Comparison of ENCODE assay signal across 13 mouse cellular contexts in genomic region chr3:36530345-36530744, GRCm38 (mm10). TPM values are rescaled to one million over a fixed set of nuclear protein-coding genes. Genes with fewer than 3 reads are reported as not detected.
A peak's percentile ranks its signal among the peaks of the same experiment; 100 is the strongest.
DNase-seq lines count a peak whose midpoint lies in the region; ATAC-seq lines count a peak whose summit lies in the region.
"Had no signal": no experiment of that assay in that cellular context is flagged by ENCODE, and none has a peak within 500 bp of the region (broad histone marks: within the 10 kb centered on the region; RNA-seq: fewer than 3 reads in every experiment).

No protein-coding gene starts in this region.

- peaks cover 19 to 29% of the 10 kb centered on the region in 2 experiments for H3K4me1 ChIP-seq in heart, embryonic 14.5 days (ENCODE audit: control insufficient read depth in 2 of 2, insufficient read depth in 2 of 2, low read length in 2 of 2)
- H3K4me1 ChIP-seq in midbrain, embryonic 13.5 days (replicated peaks): 0 out of 2 replicates have a peak, but pooled peaks cover 12% of the 10 kb centered on the region

- peak overlapping the region; percentile 78 to 82 for H3K27ac ChIP-seq in heart, embryonic 14.5 days (replicated peaks in 1 of 2; ENCODE audit: control insufficient read depth in 1 of 2, insufficient read depth in 1 of 2, low read depth in 2 of 2, low read length in 2 of 2)
- no peak overlapping the region for H3K27ac ChIP-seq in midbrain, embryonic 13.5 days
- H3K27ac ChIP-seq: embryonic facial prominence, embryonic 13.5 days; hindbrain, embryonic 13.5 days; limb, embryonic 10.5 days had no signal

- H3K27me3 ChIP-seq in heart, embryonic 14.5 days (ENCODE audit: control insufficient read depth, insufficient read depth, low read length): no peaks in the 10 kb centered on the region
- H3K27me3 ChIP-seq in midbrain, embryonic 13.5 days: peaks cover 14% of the 10 kb centered on the region; the same call in 1 of the 2 replicates

- no peak overlapping the region for H3K9ac ChIP-seq in heart, embryonic 14.5 days (ENCODE audit: low read length)
- no peak overlapping the region for H3K9ac ChIP-seq in midbrain, embryonic 13.5 days (replicated peaks)
- H3K9ac ChIP-seq: embryonic facial prominence, embryonic 13.5 days; hindbrain, embryonic 13.5 days had no signal

- H3K36me3 ChIP-seq in heart, embryonic 14.5 days (ENCODE audit: control insufficient read depth, insufficient read depth, low read length): no peaks in the 10 kb centered on the region
- no peaks in the 10 kb centered on the region for H3K36me3 ChIP-seq in midbrain, embryonic 13.5 days
- H3K36me3 ChIP-seq: embryonic facial prominence, embryonic 13.5 days; hindbrain, embryonic 13.5 days; limb, embryonic 10.5 days had no signal

- no peak overlapping the region for H3K4me3 ChIP-seq in heart, embryonic 14.5 days (ENCODE audit: control insufficient read depth in 1 of 2, insufficient read depth in 1 of 2, low read depth in 1 of 2, low read length in 2 of 2)
- no peak overlapping the region for H3K4me3 ChIP-seq in midbrain, embryonic 13.5 days (replicated peaks)
- H3K4me3 ChIP-seq: embryonic facial prominence, embryonic 13.5 days; hindbrain, embryonic 13.5 days; limb, embryonic 10.5 days had no signal

- peak; percentile 7 for DNase-seq in ovary, postnatal 14 days (ENCODE audit: low spot score)
- no peak for DNase-seq in ovary, postnatal 36 days (ENCODE audit: low spot score)
- DNase-seq in lung, adult 18-20 months: peak; percentile 34 to 43
- peak; percentile 80 for DNase-seq in telencephalon, adult 2 months (ENCODE audit: low read depth, low spot score)
- no peak for DNase-seq in thymus, postnatal 0 days (ENCODE audit: low spot score)
- DNase-seq in spleen, postnatal 14 days (ENCODE audit: low spot score in 2 of 2): no peak
- DNase-seq: thymus, adult 18-20 months had no signal

- peak overlapping the region; percentile 37 for H3K4me2 ChIP-seq in heart, embryonic 14.5 days (ENCODE audit: low read length)
- no peak overlapping the region for H3K4me2 ChIP-seq in midbrain, embryonic 13.5 days (replicated peaks)
- H3K4me2 ChIP-seq: embryonic facial prominence, embryonic 13.5 days; hindbrain, embryonic 13.5 days; midbrain, embryonic 11.5 days had no signal

- no peaks in the 10 kb centered on the region for H3K9me3 ChIP-seq in heart, embryonic 14.5 days (ENCODE audit: control insufficient read depth, low read length)
- H3K9me3 ChIP-seq in midbrain, embryonic 13.5 days: no peaks in the 10 kb centered on the region
- H3K9me3 ChIP-seq: embryonic facial prominence, embryonic 13.5 days; hindbrain, embryonic 13.5 days; limb, embryonic 10.5 days had no signal

- ATAC-seq in heart, embryonic 14.5 days (ENCODE audit: insufficient number of reproducible peaks, insufficient read depth, low FRiP score, low read depth): peak; percentile 73
- no peak for ATAC-seq in midbrain, embryonic 13.5 days

- WGBS in heart, embryonic 14.5 days: 44% methylated on average over 6 of the region's 6 CpGs
- 91% methylated on average over 6 of the region's 6 CpGs for WGBS in midbrain, embryonic 13.5 days

RNA-seq across cellular contexts. Expression of gene Gm11549, which starts 8.7 kb away (rescaled TPM):
- 0.58 and 0.88 TPM in 2 replicates for polyA plus RNA-seq in heart, embryonic 14.5 days (2014; fragmentation: Nextera tagmentation; extraction: Ambion mirVana)
- 0.52 and 0.71 TPM in 2 replicates for polyA plus RNA-seq in midbrain, embryonic 13.5 days (2015; fragmentation: Nextera tagmentation; extraction: Ambion mirVana)
- polyA plus RNA-seq in thymus, postnatal 0 days (2015; fragmentation: Nextera tagmentation; extraction: Ambion mirVana): 0.14 and 0.16 TPM in 2 replicates
- polyA plus RNA-seq: limb, embryonic 10.5 days had no signal

RNA-seq across cellular contexts. Expression of gene Exosc9, which starts 22.1 kb away (rescaled TPM):
- 50.1 and 50.7 TPM in 2 replicates for polyA plus RNA-seq in heart, embryonic 14.5 days (2014; fragmentation: Nextera tagmentation; extraction: Ambion mirVana)
- 93.0 and 98.3 TPM in 2 replicates for polyA plus RNA-seq in midbrain, embryonic 13.5 days (2015; fragmentation: Nextera tagmentation; extraction: Ambion mirVana)
- polyA plus RNA-seq in thymus, postnatal 0 days (2015; fragmentation: Nextera tagmentation; extraction: Ambion mirVana): 60.7 and 61.4 TPM in 2 replicates

RNA-seq across cellular contexts. Expression of gene Ccna2, which starts 41.6 kb away (rescaled TPM):
- polyA plus RNA-seq in heart, embryonic 14.5 days (2014; fragmentation: Nextera tagmentation; extraction: Ambion mirVana): 196 and 199 TPM in 2 replicates
- polyA plus RNA-seq in midbrain, embryonic 13.5 days (2015; fragmentation: Nextera tagmentation; extraction: Ambion mirVana): 84.2 and 84.5 TPM in 2 replicates
- polyA plus RNA-seq in thymus, postnatal 0 days (2015; fragmentation: Nextera tagmentation; extraction: Ambion mirVana): 170 and 186 TPM in 2 replicates

RNA-seq across cellular contexts. Expression of gene 1810062G17Rik, which starts 54.6 kb away (rescaled TPM):
- 1.4 TPM in 2 replicates for polyA plus RNA-seq in heart, embryonic 14.5 days (2014; fragmentation: Nextera tagmentation; extraction: Ambion mirVana)
- 0.71 TPM in 1 of 2 replicates, not detected in the other for polyA plus RNA-seq in midbrain, embryonic 13.5 days (2015; fragmentation: Nextera tagmentation; extraction: Ambion mirVana)
- 2.5 and 3.8 TPM in 2 replicates for polyA plus RNA-seq in thymus, postnatal 0 days (2015; fragmentation: Nextera tagmentation; extraction: Ambion mirVana)
- polyA plus RNA-seq: hindbrain, embryonic 13.5 days had no signal

RNA-seq across cellular contexts. Expression of gene Anxa5, which starts 54.7 kb away (rescaled TPM):
- 374 and 393 TPM in 2 replicates for polyA plus RNA-seq in heart, embryonic 14.5 days (2014; fragmentation: Nextera tagmentation; extraction: Ambion mirVana)
- polyA plus RNA-seq in midbrain, embryonic 13.5 days (2015; fragmentation: Nextera tagmentation; extraction: Ambion mirVana): 49.5 and 57.5 TPM in 2 replicates
- polyA plus RNA-seq in thymus, postnatal 0 days (2015; fragmentation: Nextera tagmentation; extraction: Ambion mirVana): 329 and 344 TPM in 2 replicates

Comparison
In these comparisons a context has a peak if more than half of its experiments do, and no peak if none do; other contexts are left out.
1. DNase-seq: peak in ovary, postnatal 14 days (single experiment), lung, adult 18-20 months (2 of 2) and telencephalon, adult 2 months (single experiment); none in ovary, postnatal 36 days (single experiment), thymus, postnatal 0 days (single experiment) and spleen, postnatal 14 days (0 of 2).